Mouse (Mus musculus) bone marrow macrophage, adult 2 months (primary cell): ENCODE data around the gene Olfr437.

Source experiments
- CTCF ChIP-seq: IDR thresholded peaks from 2 replicates; pipeline ENCODE4 v1.5.1; 2012; ENCODE audit warnings: low read depth, mild to moderate bottlenecking, low read length, moderate library complexity
- POLR2A ChIP-seq: IDR thresholded peaks from 2 replicates; pipeline ENCODE4 v1.6.1; 2012; ENCODE audit warnings: mild to moderate bottlenecking, low read depth, low read length, borderline replicate concordance

DNA sequence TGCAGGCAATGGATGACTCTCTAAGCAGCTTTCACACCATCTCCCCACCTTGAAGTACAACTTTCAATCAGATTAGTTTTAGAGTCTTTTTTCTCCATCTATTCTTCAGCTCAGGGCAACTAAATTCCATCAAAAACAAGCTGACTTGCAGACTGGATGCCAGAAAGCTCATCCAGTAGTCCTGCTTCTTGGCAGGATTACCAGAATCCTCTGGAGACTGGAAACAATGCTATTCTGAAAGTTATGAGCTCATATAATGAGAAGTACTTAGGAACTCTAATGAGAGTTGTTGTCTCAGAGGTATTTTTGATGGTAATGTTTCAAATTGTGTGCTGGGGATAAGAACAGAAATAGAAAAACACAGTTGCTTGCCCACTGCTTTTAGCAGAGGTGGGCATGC lies 33.7 kb downstream of the Olfr437 start, which contains the start of gene Olfr435:
- TF ChIP-seq CTCF (no peak), POLR2A (no peak)
